Mouse (Mus musculus): ENCODE data around the gene Itpr3. TPM values are rescaled to one million over a fixed set of nuclear protein-coding genes. Genes with fewer than 3 reads are reported as not detected.

Gene Itpr3
- 10.8 and 12.3 TPM in 2 replicates for polyA plus RNA-seq (2015; fragmentation: Nextera tagmentation; extraction: Ambion mirVana)

DNA sequence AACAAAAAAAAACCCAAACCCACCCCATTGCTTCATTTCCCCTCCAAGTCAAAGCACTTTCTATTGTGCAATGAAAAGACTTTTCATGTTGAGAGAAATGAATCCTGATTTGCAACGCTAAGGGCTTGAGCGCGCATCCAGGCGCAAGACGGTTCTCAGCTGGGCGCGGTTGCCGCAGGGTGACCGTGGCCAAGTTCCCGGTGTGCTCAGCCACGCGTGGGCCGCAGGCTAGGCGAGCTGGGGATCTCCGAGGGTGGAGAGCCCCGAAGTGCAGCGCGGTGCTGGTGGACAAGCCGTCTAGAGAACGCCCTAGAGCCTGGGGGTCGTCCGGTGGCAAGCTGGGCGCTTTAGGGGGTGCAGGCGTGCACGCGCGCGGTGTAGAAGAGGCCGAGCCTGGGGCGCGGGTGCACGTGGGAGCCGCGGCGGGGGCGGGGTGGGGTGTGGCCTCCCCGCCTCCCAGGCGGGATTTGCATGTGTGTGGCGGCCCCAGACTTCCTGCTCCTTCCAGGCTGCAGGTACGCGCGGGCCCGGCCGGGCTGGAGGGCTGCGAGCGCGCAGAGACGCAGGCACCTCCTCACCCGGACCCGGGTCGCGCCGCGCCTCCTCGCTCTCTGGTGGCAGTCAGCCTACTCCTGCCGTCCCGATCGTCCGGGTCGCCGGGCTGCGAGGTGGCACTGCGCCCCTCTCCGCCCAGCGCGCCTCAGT lies at the start of gene Itpr3:
Gene Itpr3, plus strand, starts transcription at position 493 of the 705 bp plus-strand sequence.
- peak; percentile 78 for ATAC-seq (ENCODE audit: insufficient read depth, low FRiP score, low read depth)
- H3K36me3 ChIP-seq, result no peaks in the 10 kb centered on the region
- no peaks in the 10 kb centered on the region for H3K27me3 ChIP-seq (replicated peaks)
- peak within 1 kb of the TSS; percentile 62 for H3K9ac ChIP-seq
- H3K27ac ChIP-seq, result peak within 1 kb of the TSS; percentile 95
- H3K4me3 ChIP-seq (replicated peaks), result peak within 1 kb of the TSS; percentile 68
- H3K9me3 ChIP-seq, result no peaks in the 10 kb centered on the region
- H3K4me1 ChIP-seq, result peaks cover 24% of the 10 kb centered on the region
- H3K4me2 ChIP-seq, result peak within 1 kb of the TSS; percentile 97
- under 1% methylated on average over 66 of the region's 66 CpGs for WGBS

- no peaks in the 10 kb centered on the region for H3K27me3 ChIP-seq (replicated peaks)
- H3K4me2 ChIP-seq, result no peak overlapping the region
- ATAC-seq (ENCODE audit: insufficient read depth, low FRiP score, low read depth), result no peak
- peaks cover 9% of the 10 kb centered on the region; the same call in 1 of the 2 replicates for H3K4me1 ChIP-seq
- H3K27ac ChIP-seq, result no peak overlapping the region
- 58% methylated on average over 2 of the region's 2 CpGs for WGBS
- H3K9me3 ChIP-seq, result no peaks in the 10 kb centered on the region
- no peak overlapping the region for H3K4me3 ChIP-seq (replicated peaks)
- H3K36me3 ChIP-seq, result no peaks in the 10 kb centered on the region
- H3K9ac ChIP-seq, result no peak overlapping the region
Measured at GRCm38 (mm10) chr17:27008277-27008676, 48.8 kb upstream of the Itpr3 start.

DNA sequence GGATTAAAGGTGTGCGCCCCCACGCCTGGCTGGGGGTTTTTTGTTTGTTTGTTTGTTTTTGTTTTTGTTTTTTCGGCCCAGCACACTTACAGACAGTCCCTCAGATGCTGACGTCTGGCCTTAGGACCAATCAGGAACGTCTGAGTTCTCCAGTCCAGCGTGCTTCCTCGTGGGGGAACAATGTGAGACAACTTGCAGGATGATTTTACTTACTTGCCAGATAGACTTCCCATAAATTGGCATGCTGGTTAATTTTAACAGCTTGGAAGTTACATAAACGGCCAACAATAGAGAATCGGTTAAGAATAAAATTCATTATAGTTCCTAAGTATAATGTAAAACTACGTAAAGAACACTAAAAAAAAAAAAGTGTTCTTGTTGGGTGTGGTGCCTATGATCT lies 45.9 kb upstream of the Itpr3 start:
- no peak for ATAC-seq (ENCODE audit: insufficient read depth, low FRiP score, low read depth)
- peaks cover 9% of the 10 kb centered on the region; the same call in 1 of the 2 replicates for H3K4me1 ChIP-seq
- no peak overlapping the region for H3K4me3 ChIP-seq (replicated peaks)
- WGBS, result 86% methylated on average over 10 of the region's 10 CpGs
- H3K27me3 ChIP-seq (replicated peaks), result no peaks in the 10 kb centered on the region
- no peak overlapping the region for H3K27ac ChIP-seq
- H3K9ac ChIP-seq, result no peak overlapping the region
- H3K9me3 ChIP-seq, result no peaks in the 10 kb centered on the region
- H3K36me3 ChIP-seq, result no peaks in the 10 kb centered on the region
- H3K4me2 ChIP-seq, result no peak overlapping the region

- no peak overlapping the region for H3K4me2 ChIP-seq
- no peak overlapping the region for H3K4me3 ChIP-seq (replicated peaks)
- H3K9me3 ChIP-seq, result no peaks in the 10 kb centered on the region
- no peaks in the 10 kb centered on the region for H3K27me3 ChIP-seq (replicated peaks)
- 51% methylated on average over 14 of the region's 14 CpGs for WGBS
- peaks cover 9% of the 10 kb centered on the region; the same call in 1 of the 2 replicates for H3K4me1 ChIP-seq
- no peak overlapping the region for H3K9ac ChIP-seq
- no peak for ATAC-seq (ENCODE audit: insufficient read depth, low FRiP score, low read depth)
- no peak overlapping the region for H3K27ac ChIP-seq
- no peaks in the 10 kb centered on the region for H3K36me3 ChIP-seq
Measured at GRCm38 (mm10) chr17:27011998-27012672, 45.0 kb upstream of the Itpr3 start.

GRCm38 (mm10) chr17:27012909-27013308 lies 44.2 kb upstream of the Itpr3 start:
- 21% methylated on average over 6 of the region's 6 CpGs for WGBS
- Histone ChIP-seq H3K4me2 (no peak overlapping the region), H3K27me3 (replicated peaks) (no peaks in the 10 kb centered on the region), H3K9me3 (no peaks in the 10 kb centered on the region), H3K9ac (no peak overlapping the region), H3K27ac (no peak overlapping the region), H3K4me3 (replicated peaks) (no peak overlapping the region), H3K36me3 (no peaks in the 10 kb centered on the region), H3K4me1 (peaks cover 9% of the 10 kb centered on the region; the same call in 1 of the 2 replicates)
- ATAC-seq (ENCODE audit: insufficient read depth, low FRiP score, low read depth), result no peak

GRCm38 (mm10) chr17:27017564-27018499 lies 39.3 kb upstream of the Itpr3 start:
- Histone ChIP-seq H3K4me2 (peak overlapping the region; percentile 80), H3K4me1 (peaks cover 7% of the 10 kb centered on the region), H3K27ac (peak overlapping the region; percentile 51; the same call in 1 of the 2 replicates), H3K4me3 (replicated peaks) (peak overlapping the region; percentile 61), H3K9me3 (no peaks in the 10 kb centered on the region), H3K27me3 (replicated peaks) (no peaks in the 10 kb centered on the region), H3K9ac (peak overlapping the region; percentile 44; the same call in 1 of the 2 replicates), H3K36me3 (peaks cover 25% of the 10 kb centered on the region)
- WGBS, result 7% methylated on average over 34 of the region's 34 CpGs
- ATAC-seq (ENCODE audit: insufficient read depth, low FRiP score, low read depth), result peak; percentile 66

- WGBS, result 41% methylated on average over 12 of the region's 12 CpGs
- Histone ChIP-seq H3K4me1 (peaks cover 4% of the 10 kb centered on the region), H3K27ac (peak overlapping the region; percentile 51; the same call in 1 of the 2 replicates), H3K4me3 (replicated peaks) (peak overlapping the region; percentile 61), H3K4me2 (peak overlapping the region; percentile 80), H3K9ac (peak overlapping the region; percentile 44; the same call in 1 of the 2 replicates), H3K27me3 (replicated peaks) (no peaks in the 10 kb centered on the region), H3K9me3 (no peaks in the 10 kb centered on the region), H3K36me3 (peaks cover 29% of the 10 kb centered on the region)
- no peak for ATAC-seq (ENCODE audit: insufficient read depth, low FRiP score, low read depth)
Measured at GRCm38 (mm10) chr17:27018555-27019196, 38.4 kb upstream of the Itpr3 start.

GRCm38 (mm10) chr17:27021076-27021475 lies 36.0 kb upstream of the Itpr3 start:
- 89% methylated on average over 14 of the region's 14 CpGs for WGBS
- Histone ChIP-seq H3K4me3 (replicated peaks) (no peak overlapping the region), H3K9me3 (no peaks in the 10 kb centered on the region), H3K4me1 (peaks cover 4% of the 10 kb centered on the region), H3K4me2 (no peak overlapping the region), H3K9ac (no peak overlapping the region), H3K27me3 (replicated peaks) (no peaks in the 10 kb centered on the region), H3K27ac (no peak overlapping the region), H3K36me3 (peaks cover 37% of the 10 kb centered on the region)
- ATAC-seq (ENCODE audit: insufficient read depth, low FRiP score, low read depth), result no peak

GRCm38 (mm10) chr17:27021736-27022135 lies 35.4 kb upstream of the Itpr3 start:
- Histone ChIP-seq H3K4me1 (peaks cover 5% of the 10 kb centered on the region), H3K27me3 (replicated peaks) (no peaks in the 10 kb centered on the region), H3K4me3 (replicated peaks) (no peak overlapping the region), H3K9me3 (no peaks in the 10 kb centered on the region), H3K27ac (no peak overlapping the region), H3K4me2 (no peak overlapping the region), H3K9ac (no peak overlapping the region), H3K36me3 (peaks cover 37% of the 10 kb centered on the region)
- 85% methylated on average over 9 of the region's 9 CpGs for WGBS
- no peak for ATAC-seq (ENCODE audit: insufficient read depth, low FRiP score, low read depth)

GRCm38 (mm10) chr17:27023342-27023741 lies 33.8 kb upstream of the Itpr3 start:
- Histone ChIP-seq H3K27me3 (replicated peaks) (no peaks in the 10 kb centered on the region), H3K27ac (no peak overlapping the region), H3K9ac (no peak overlapping the region), H3K4me3 (replicated peaks) (no peak overlapping the region), H3K4me1 (peaks cover 12% of the 10 kb centered on the region), H3K36me3 (peaks cover 37% of the 10 kb centered on the region), H3K9me3 (no peaks in the 10 kb centered on the region), H3K4me2 (no peak overlapping the region)
- no peak for ATAC-seq (ENCODE audit: insufficient read depth, low FRiP score, low read depth)
- 90% methylated on average over 4 of the region's 4 CpGs for WGBS

DNA sequence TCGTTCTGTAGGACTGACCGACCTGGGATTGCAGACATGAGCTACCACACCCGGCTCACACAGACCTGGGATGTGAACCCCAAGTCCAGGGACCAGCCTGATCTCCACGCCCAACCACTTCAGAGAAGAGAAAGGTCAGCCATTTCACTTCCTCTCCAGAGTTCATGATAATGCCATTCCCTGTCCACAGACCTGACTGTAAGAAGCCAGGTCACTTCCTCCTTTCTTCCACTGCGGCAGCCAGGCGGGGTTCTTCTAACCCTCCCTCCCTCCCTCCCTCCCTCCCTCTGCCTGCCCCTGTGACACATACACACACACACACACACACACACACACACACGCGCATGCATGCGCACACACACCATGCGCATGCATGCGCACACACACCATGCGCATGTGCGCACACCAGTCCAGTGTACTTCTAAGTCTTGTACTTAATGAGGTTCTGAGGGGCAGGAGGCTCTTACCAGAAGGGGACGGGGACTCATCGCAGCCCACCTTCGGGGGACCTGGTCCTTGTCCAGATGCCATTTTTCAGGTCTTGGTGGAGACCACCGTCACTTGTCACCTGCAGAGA lies 31.7 kb upstream of the Itpr3 start:
- H3K4me1 ChIP-seq, result peaks cover 16% of the 10 kb centered on the region
- H3K36me3 ChIP-seq, result peaks cover 32% of the 10 kb centered on the region
- H3K27ac ChIP-seq, result no peak overlapping the region
- no peak for ATAC-seq (ENCODE audit: insufficient read depth, low FRiP score, low read depth)
- 90% methylated on average over 17 of the region's 17 CpGs for WGBS
- H3K4me3 ChIP-seq (replicated peaks), result no peak overlapping the region
- no peak overlapping the region for H3K9ac ChIP-seq
- H3K4me2 ChIP-seq, result no peak overlapping the region
- no peaks in the 10 kb centered on the region for H3K27me3 ChIP-seq (replicated peaks)
- H3K9me3 ChIP-seq, result no peaks in the 10 kb centered on the region

All from stomach, embryonic 15.5 days (tissue).